Mouse (Mus musculus) kidney, adult 9 months (tissue): ENCODE measurements at regions not wholly inside any gene's neighbourhood (a gene's known extent, or its start where the extent isn't known, plus 50 kb on each side); places are given as distances from the start of the nearest gene placed in this dataset.

Experiments
- DNase-seq: peaks from one replicate; pipeline ENCODE4 v3.0.0; 2022

GRCm38 (mm10) chr11:7337826-7338225, 124.1 kb upstream of the Igfbp3 start:
- no peak for DNase-seq

- peak; percentile 65 for DNase-seq
Measured at GRCm38 (mm10) chr11:7317409-7317970, 103.8 kb upstream of the Igfbp3 start.

GRCm38 (mm10) chr11:7296252-7296651, 82.5 kb upstream of the Igfbp3 start:
- DNase-seq, result no peak

- DNase-seq, result no peak
Measured at GRCm38 (mm10) chr11:7289242-7289938, 75.7 kb upstream of the Igfbp3 start.

- DNase-seq, result no peak
Measured at GRCm38 (mm10) chr11:7284836-7285490, 71.2 kb upstream of the Igfbp3 start.

- no peak for DNase-seq
Measured at GRCm38 (mm10) chr11:7282981-7283380, 69.3 kb upstream of the Igfbp3 start.

GRCm38 (mm10) chr11:7282188-7282587, 68.5 kb upstream of the Igfbp3 start:
- no peak for DNase-seq

- no peak for DNase-seq
Measured at GRCm38 (mm10) chr11:7281656-7282055, 67.9 kb upstream of the Igfbp3 start.

GRCm38 (mm10) chr11:7279891-7280290, 66.2 kb upstream of the Igfbp3 start:
- DNase-seq, result peak; percentile 26

GRCm38 (mm10) chr11:7272543-7272942, 58.8 kb upstream of the Igfbp3 start:
- DNase-seq, result no peak

- no peak for DNase-seq
Measured at GRCm38 (mm10) chr11:7270916-7271315, 57.2 kb upstream of the Igfbp3 start.

GRCm38 (mm10) chr11:7263971-7264370, 50.2 kb upstream of the Igfbp3 start:
- DNase-seq, result peak; percentile 50
